Mouse (Mus musculus) small intestine, adult 2 months (tissue): Measurements from ENCODE around the gene Trim66. TPM values are rescaled to one million over a fixed set of nuclear protein-coding genes. Genes with fewer than 3 reads are reported as not detected.

Source experiments
- H3K27ac ChIP-seq: fragments of 200-500 bp; 2 replicates; pipeline ENCODE4 v1.5.1; 2012; ENCODE audit warnings: low read depth, low read length, control low read depth, inconsistent platforms; ENCODE audit not compliant: insufficient read depth
- H3K27me3 ChIP-seq: fragments of 200-500 bp; 2 replicates; pipeline ENCODE4 v1.6.1; 2012; ENCODE audit warnings: mild to moderate bottlenecking, moderate library complexity, low read length, inconsistent platforms; ENCODE audit not compliant: control insufficient read depth, insufficient read depth
- H3K36me3 ChIP-seq: fragments of 200-500 bp; 2 replicates; pipeline ENCODE4 v1.6.1; 2012; ENCODE audit warnings: mild to moderate bottlenecking, low read length, control low read depth, inconsistent platforms; ENCODE audit not compliant: control insufficient read depth, insufficient read depth
- H3K4me1 ChIP-seq: fragments of 200-500 bp; 2 replicates; pipeline ENCODE4 v1.6.1; 2012; ENCODE audit warnings: low read length, inconsistent platforms, mixed read lengths; ENCODE audit not compliant: control insufficient read depth, insufficient read depth, insufficient read length
- H3K4me3 ChIP-seq: fragments of 200-500 bp; 2 replicates; pipeline ENCODE4 v1.5.1; 2012; ENCODE audit warnings: low read depth, mild to moderate bottlenecking, control low read depth, inconsistent platforms, low read length, moderate library complexity
- CTCF ChIP-seq: fragments of 200-500 bp; IDR thresholded peaks from 2 replicates; pipeline ENCODE4 v1.5.1; 2012; ENCODE audit warnings: low read depth, mild to moderate bottlenecking, control low read depth, inconsistent platforms, low read length, moderate library complexity, mixed read lengths; ENCODE audit not compliant: insufficient replicate concordance, insufficient read length; ENCODE audit errors: extremely low read depth
- POLR2A ChIP-seq: fragments of 200-500 bp; IDR thresholded peaks from 2 replicates; pipeline ENCODE4 v1.6.1; 2012; ENCODE audit warnings: low read depth, mild to moderate bottlenecking, control low read depth, inconsistent platforms, low read length, moderate library complexity
- WGBS: fragments of 180-500 bp; shearing (Covaris S2); methylation state at CpG from one replicate; pipeline ENCODE4 v1.1.7; 2018; 5-methylcytosine and 5-hydroxymethylcytosine counted together
- polyA plus RNA-seq: library from polyadenylated mRNA; depleted of rRNA; stranded (reverse); fragments of >200 nt; gene quantifications from 2 replicates; pipeline ENCODE4 v1.2.3, GENCODE M21; 2012

Gene Trim66
- polyA plus RNA-seq, 1 experiment, result 0.03 TPM

GRCm38 (mm10) chr7:109480765-109481197 lies 27.2 kb downstream of the Trim66 start:
- TF ChIP-seq CTCF, result no peak
- no peak for TF ChIP-seq POLR2A
- Histone ChIP-seq H3K27me3 (no peaks in the 10 kb centered on the region), H3K4me1 (no peaks in the 10 kb centered on the region), H3K27ac (no peak overlapping the region), H3K36me3 (no peaks in the 10 kb centered on the region), H3K4me3 (no peak overlapping the region)
- 37% methylated on average over 7 of the region's 7 CpGs for WGBS

GRCm38 (mm10) chr7:109477926-109478325 lies 30.0 kb downstream of the Trim66 start:
- Histone ChIP-seq H3K27me3 (no peaks in the 10 kb centered on the region), H3K27ac (no peak overlapping the region), H3K4me1 (no peaks in the 10 kb centered on the region), H3K36me3 (no peaks in the 10 kb centered on the region), H3K4me3 (no peak overlapping the region)
- WGBS, result 56% methylated on average over 3 of the region's 3 CpGs
- TF ChIP-seq CTCF, result no peak
- no peak for TF ChIP-seq POLR2A

- 73% methylated on average over 4 of the region's 4 CpGs for WGBS
- H3K27ac ChIP-seq, result no peak overlapping the region
- no peaks in the 10 kb centered on the region for H3K27me3 ChIP-seq
- no peaks in the 10 kb centered on the region for H3K4me1 ChIP-seq
- no peak for TF ChIP-seq CTCF
- TF ChIP-seq POLR2A, result no peak
- no peak overlapping the region for H3K4me3 ChIP-seq
- no peaks in the 10 kb centered on the region for H3K36me3 ChIP-seq
Observed at GRCm38 (mm10) chr7:109470700-109471099, 37.2 kb downstream of the Trim66 start.

- H3K4me1 ChIP-seq, result no peaks in the 10 kb centered on the region
- no peak overlapping the region for H3K27ac ChIP-seq
- 17% methylated on average over 6 of the region's 6 CpGs for WGBS
- TF ChIP-seq POLR2A, result no peak
- no peaks in the 10 kb centered on the region for H3K36me3 ChIP-seq
- H3K4me3 ChIP-seq, result no peak overlapping the region
- no peaks in the 10 kb centered on the region for H3K27me3 ChIP-seq
Observed at GRCm38 (mm10) chr7:109468262-109468701, 39.7 kb downstream of the Trim66 start.

GRCm38 (mm10) chr7:109467591-109467990 lies 40.3 kb downstream of the Trim66 start:
- TF ChIP-seq CTCF (no peak), POLR2A (no peak)
- WGBS, result 40% methylated on average over 2 of the region's 2 CpGs

GRCm38 (mm10) chr7:109460698-109461097 lies 47.2 kb downstream of the Trim66 start:
- 90% methylated on average over 8 of the region's 8 CpGs for WGBS

More at GRCm38 (mm10) chr7:109467591-109467990, 40.3 kb downstream of the Trim66 start:
- no peaks in the 10 kb centered on the region for H3K4me1 ChIP-seq
- no peak overlapping the region for H3K4me3 ChIP-seq
- H3K27me3 ChIP-seq, result no peaks in the 10 kb centered on the region
- H3K36me3 ChIP-seq, result no peaks in the 10 kb centered on the region
- no peak overlapping the region for H3K27ac ChIP-seq

GRCm38 (mm10) chr7:109456563-109456962 lies 51.4 kb downstream of the Trim66 start:
- Histone ChIP-seq H3K36me3 (no peaks in the 10 kb centered on the region), H3K27me3 (no peaks in the 10 kb centered on the region), H3K4me1 (no peaks in the 10 kb centered on the region), H3K4me3 (no peak overlapping the region), H3K27ac (no peak overlapping the region)
- TF ChIP-seq CTCF (no peak), POLR2A (no peak)
- 61% methylated on average over 6 of the region's 6 CpGs for WGBS

More at GRCm38 (mm10) chr7:109460698-109461097, 47.2 kb downstream of the Trim66 start:
- no peak overlapping the region for H3K27ac ChIP-seq
- no peak for TF ChIP-seq CTCF
- no peak for TF ChIP-seq POLR2A
- H3K4me3 ChIP-seq, result no peak overlapping the region
- H3K36me3 ChIP-seq, result no peaks in the 10 kb centered on the region
- no peaks in the 10 kb centered on the region for H3K4me1 ChIP-seq
- H3K27me3 ChIP-seq, result no peaks in the 10 kb centered on the region
